Mouse (Mus musculus) stomach, embryonic 15.5 days (tissue): ENCODE data around the gene Ror1. TPM values are rescaled to one million over a fixed set of nuclear protein-coding genes. Genes with fewer than 3 reads are reported as not detected.
A peak's percentile ranks its signal among the peaks of the same experiment; 100 is the strongest.

ENCODE experiments used
- ATAC-seq: fragments of 200-750 bp; cut with Nextera tagmentation; 2 replicates; pipeline ENCODE4 v1.8.0; 2017; ENCODE audit warnings: low read depth, moderate number of reproducible peaks, moderate TSS enrichment; ENCODE audit not compliant: insufficient read depth, low FRiP score
- H3K27ac ChIP-seq: fragments of 300-500 bp; sonication (generic); 2 replicates; pipeline ENCODE4 v1.5.1; 2015; ENCODE audit warnings: mild to moderate bottlenecking, inconsistent platforms
- H3K27me3 ChIP-seq: fragments of 300-500 bp; sonication (generic); replicated peaks from 2 replicates; pipeline ENCODE4 v1.6.1; 2015; ENCODE audit warnings: inconsistent platforms
- H3K36me3 ChIP-seq: fragments of 300-500 bp; sonication (generic); 2 replicates; pipeline ENCODE4 v1.6.1; 2015; ENCODE audit warnings: inconsistent platforms
- H3K4me1 ChIP-seq: fragments of 300-500 bp; sonication (generic); 2 replicates; pipeline ENCODE4 v1.6.1; 2015; ENCODE audit warnings: inconsistent platforms
- H3K4me2 ChIP-seq: fragments of 300-500 bp; sonication (generic); 2 replicates; pipeline ENCODE4 v1.6.1; 2015; ENCODE audit warnings: mild to moderate bottlenecking, inconsistent platforms
- H3K4me3 ChIP-seq: fragments of 300-500 bp; sonication (generic); replicated peaks from 2 replicates; pipeline ENCODE4 v1.5.1; 2015; ENCODE audit warnings: inconsistent platforms
- H3K9ac ChIP-seq: fragments of 300-500 bp; sonication (generic); 2 replicates; pipeline ENCODE4 v1.6.1; 2015; ENCODE audit warnings: inconsistent platforms
- H3K9me3 ChIP-seq: fragments of 300-500 bp; sonication (generic); 2 replicates; pipeline ENCODE4 v1.6.1; 2016; ENCODE audit warnings: inconsistent platforms
- WGBS: fragments of 180-500 bp; shearing (Covaris S2); methylation state at CpG from one replicate; pipeline ENCODE4 v1.1.7; 2015; 5-methylcytosine and 5-hydroxymethylcytosine counted together
- polyA plus RNA-seq: library from polyadenylated mRNA; unstranded; fragments of >200 nt; fragmentation: Nextera tagmentation; extraction: Ambion mirVana; gene quantifications from 2 replicates; pipeline ENCODE4 v1.2.1, GENCODE M21; 2015

Ror1 gene
- polyA plus RNA-seq, 1 experiment from 2014 or later: 9.4 TPM

DNA sequence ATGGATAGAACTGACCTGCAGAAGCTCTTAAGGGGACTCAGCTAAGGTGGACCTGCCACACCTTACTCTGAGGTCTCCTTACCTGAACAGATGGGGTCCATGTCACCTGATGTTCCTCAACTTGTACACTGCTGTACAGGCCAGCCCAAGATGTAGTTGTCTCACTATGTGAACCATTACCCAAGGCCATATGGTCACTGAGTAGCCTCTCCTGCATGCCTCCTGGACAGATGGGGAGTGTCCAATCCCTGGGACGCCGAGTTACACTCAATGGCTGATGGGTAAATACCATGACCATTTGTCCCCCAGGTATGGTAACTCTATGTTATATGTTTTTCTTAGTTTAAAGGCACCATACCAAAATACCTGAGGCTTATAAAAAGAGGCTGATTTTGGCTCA, 29.9 kb upstream of the Ror1 start:
- Histone ChIP-seq H3K4me2 (no peak overlapping the region), H3K27ac (no peak overlapping the region), H3K9ac (no peak overlapping the region), H3K9me3 (no peaks in the 10 kb centered on the region), H3K4me3 (no peak overlapping the region), H3K4me1 (no peaks in the 10 kb centered on the region), H3K36me3 (no peaks in the 10 kb centered on the region), H3K27me3 (no peaks in the 10 kb centered on the region)
- no peak for ATAC-seq
- WGBS: 84% methylated on average over 2 of the region's 2 CpGs

DNA sequence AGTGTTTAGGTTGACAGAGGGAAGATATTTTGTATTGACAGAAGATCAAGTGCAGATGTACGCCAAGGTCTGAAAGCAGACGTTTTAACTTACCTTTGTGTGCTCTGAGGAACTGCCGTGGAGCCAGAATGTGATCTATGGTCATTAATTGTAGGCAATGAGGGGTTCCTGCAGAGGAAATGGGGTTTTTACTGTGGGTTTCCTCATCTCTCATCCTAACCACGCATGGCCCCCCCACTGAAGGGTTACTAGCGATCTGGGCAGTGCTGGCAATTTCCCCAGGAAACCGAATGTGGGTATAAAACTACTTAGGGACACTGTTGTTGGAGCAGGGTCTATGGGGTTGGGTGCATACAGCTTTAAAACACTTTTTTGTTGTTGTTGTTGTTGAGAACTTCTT, 25.5 kb upstream of the Ror1 start:
- 37% methylated on average over 6 of the region's 6 CpGs for WGBS
- Histone ChIP-seq H3K4me2 (no peak overlapping the region), H3K27me3 (no peaks in the 10 kb centered on the region), H3K9me3 (no peaks in the 10 kb centered on the region), H3K4me1 (no peaks in the 10 kb centered on the region), H3K4me3 (no peak overlapping the region), H3K9ac (no peak overlapping the region), H3K36me3 (no peaks in the 10 kb centered on the region), H3K27ac (no peak overlapping the region)
- ATAC-seq: no peak

DNA sequence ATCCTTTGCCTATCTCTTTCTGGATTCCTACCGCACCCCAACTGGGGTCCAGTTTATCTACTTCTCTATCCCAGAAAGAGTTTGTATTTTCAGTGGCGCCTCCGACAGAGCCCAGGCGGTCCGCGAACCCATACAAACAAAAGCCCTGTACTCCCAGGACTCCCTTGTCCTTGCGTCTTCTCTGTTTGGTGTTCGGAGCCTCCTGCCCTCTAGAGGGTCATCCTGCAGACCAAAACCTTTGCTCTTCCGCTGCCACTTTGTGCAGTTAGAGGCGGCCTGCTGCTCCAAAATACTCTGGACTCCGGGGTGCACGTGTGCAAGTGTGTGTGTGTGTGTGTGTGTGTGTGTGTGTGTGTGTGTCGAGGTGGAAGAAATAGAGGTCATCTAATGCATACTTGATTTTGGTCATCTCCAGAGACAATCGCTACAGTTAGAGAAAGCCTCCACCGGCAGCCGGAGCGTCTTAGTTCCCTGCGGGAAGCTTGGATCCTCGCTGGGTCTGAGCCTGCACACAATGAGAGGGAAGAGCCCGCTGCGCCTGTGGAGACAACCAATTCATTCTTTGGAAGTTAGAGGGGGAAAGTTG, 1.1 kb downstream of the Ror1 start:
- under 1% methylated on average over 21 of the region's 21 CpGs for WGBS
- ATAC-seq: no peak

DNA sequence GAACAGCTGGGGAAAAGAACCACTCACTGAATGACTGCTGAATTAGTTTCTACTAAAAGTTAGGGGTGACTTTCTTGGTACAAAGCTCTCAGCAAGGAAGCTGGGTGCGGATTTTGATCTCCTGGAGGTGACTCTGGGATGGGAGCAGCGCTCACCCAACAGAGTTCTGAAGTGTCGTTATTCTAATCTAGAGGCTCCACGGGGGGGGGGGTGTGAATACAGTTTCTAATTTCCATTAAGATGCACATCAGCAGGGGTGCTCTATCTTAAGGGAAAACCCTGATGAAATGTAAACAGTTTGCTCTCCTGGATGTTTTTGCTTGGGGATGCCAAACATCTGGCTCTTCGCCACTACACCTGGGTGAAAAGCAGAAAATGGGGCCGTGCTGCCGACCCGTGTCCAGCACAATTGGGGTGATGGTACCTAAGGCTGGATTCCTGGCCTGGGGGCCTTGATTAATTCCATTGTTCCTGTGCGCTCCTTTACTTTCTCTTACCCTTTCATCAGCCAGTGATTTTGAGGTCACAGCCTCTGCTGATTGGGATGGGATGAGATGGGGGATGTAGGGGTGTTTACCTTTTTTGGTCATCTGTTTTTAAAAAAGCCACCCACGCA, 1.9 kb downstream of the Ror1 start:
- Histone ChIP-seq H3K36me3 (no peaks in the 10 kb centered on the region), H3K27me3 (no peaks in the 10 kb centered on the region), H3K9me3 (no peaks in the 10 kb centered on the region), H3K4me3 (peak overlapping the region; percentile 65), H3K4me2 (peak overlapping the region; percentile 84), H3K27ac (no peak overlapping the region), H3K4me1 (0 out of 2 replicates have a peak, but pooled peaks cover 17% of the 10 kb centered on the region), H3K9ac (no peak overlapping the region)
- ATAC-seq: no peak
- 28% methylated on average over 10 of the region's 10 CpGs for WGBS

More for the DNA sequence above, 1.1 kb downstream of the Ror1 start:
- H3K4me2 ChIP-seq: peak overlapping the region; percentile 84
- H3K9ac ChIP-seq: peak overlapping the region; percentile 72
- H3K27ac ChIP-seq: peak overlapping the region; percentile 87
- H3K4me1 ChIP-seq: 0 out of 2 replicates have a peak, but pooled peaks cover 13% of the 10 kb centered on the region
- H3K9me3 ChIP-seq: no peaks in the 10 kb centered on the region
- no peaks in the 10 kb centered on the region for H3K36me3 ChIP-seq
- no peaks in the 10 kb centered on the region for H3K27me3 ChIP-seq
- H3K4me3 ChIP-seq: peak overlapping the region; percentile 65

DNA sequence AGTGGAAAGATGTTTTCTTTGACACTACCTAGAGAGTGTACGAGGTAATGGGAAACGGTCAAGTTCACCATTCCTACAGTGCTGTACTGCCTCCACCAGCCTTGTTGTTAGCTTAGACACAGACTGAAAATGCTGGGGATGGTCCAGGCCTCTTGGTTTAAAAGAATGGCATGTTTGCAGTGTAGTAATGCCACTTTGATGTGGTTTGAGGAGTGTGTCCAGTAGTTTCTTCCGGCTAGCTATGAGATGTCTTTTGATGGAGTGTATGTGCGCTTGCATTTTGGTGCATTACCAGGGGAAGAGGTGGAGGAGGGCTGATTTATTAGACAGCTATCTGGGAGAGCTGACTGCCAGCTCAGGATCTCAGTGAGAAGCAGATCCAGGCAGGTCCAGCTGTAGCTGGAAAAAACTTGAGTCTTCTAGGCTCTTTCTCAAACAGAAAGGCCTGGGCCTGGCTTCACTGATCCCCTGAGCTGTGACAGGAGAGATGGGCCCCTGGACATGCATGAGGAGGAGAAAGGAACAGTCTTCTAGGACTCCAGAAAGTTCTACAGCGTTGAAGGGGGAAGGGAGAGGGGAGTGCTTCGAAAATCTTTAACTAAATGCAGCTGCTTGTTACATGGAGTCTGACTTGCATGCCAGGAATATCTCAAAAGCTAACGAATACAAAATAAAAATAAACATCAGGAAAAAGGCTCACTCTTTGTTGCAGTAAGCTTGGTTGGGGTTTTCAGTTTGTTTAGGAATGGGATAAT, 5.7 kb downstream of the Ror1 start:
- no peak for ATAC-seq
- Histone ChIP-seq H3K4me2 (no peak overlapping the region), H3K4me1 (0 out of 2 replicates have a peak, but pooled peaks cover 17% of the 10 kb centered on the region), H3K9me3 (no peaks in the 10 kb centered on the region), H3K27ac (peak overlapping the region; percentile 36; the same call in 1 of the 2 replicates), H3K4me3 (no peak overlapping the region), H3K9ac (no peak overlapping the region), H3K36me3 (no peaks in the 10 kb centered on the region), H3K27me3 (no peaks in the 10 kb centered on the region)
- WGBS: 36% methylated on average over 7 of the region's 7 CpGs

DNA sequence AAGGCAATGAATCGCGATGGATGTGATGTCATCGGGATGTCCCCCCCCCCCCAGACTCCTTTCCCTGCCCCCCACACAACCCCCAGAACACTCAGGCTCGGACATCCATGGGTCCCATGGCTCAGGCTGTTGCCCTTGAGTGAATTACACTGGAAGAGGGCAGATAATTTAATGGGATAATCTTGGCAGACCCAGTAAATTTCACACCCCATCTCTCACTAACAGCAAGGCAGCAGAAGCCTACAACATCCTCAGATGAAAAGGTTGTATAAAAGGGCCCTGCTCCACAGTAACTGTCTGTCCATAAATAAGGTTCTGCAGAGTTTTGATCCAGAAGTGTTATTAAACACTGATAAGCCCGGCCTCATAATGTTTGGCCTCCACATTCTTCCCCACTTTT, 6.3 kb downstream of the Ror1 start:
- H3K9ac ChIP-seq: no peak overlapping the region
- H3K4me1 ChIP-seq: 0 out of 2 replicates have a peak, but pooled peaks cover 17% of the 10 kb centered on the region
- H3K4me2 ChIP-seq: no peak overlapping the region
- H3K36me3 ChIP-seq: no peaks in the 10 kb centered on the region
- H3K27me3 ChIP-seq: no peaks in the 10 kb centered on the region
- 0 out of 2 replicates have a peak overlapping the region, but pooled peaks have one; percentile 36 for H3K27ac ChIP-seq
- WGBS: 51% methylated on average over 5 of the region's 5 CpGs
- ATAC-seq: no peak
- no peaks in the 10 kb centered on the region for H3K9me3 ChIP-seq
- H3K4me3 ChIP-seq: no peak overlapping the region

DNA sequence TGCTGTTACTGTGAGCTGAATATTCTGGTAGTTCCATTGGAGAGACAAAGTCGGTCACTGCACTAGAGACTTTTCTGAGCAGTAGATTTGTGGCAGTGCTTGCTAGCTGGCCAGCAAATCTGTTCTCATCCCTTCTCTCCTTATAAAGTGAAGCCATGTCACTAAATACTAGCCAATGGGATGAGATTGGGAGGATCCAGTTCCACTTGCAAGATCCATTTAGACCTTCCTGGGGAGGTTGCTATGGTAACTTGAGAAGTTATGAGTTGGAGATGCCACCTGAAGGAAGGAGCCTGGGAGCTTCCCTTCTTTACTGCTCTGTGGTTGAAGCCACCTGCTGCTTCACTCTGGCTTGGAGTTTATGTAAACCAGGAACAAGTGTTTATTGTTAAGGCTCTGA, 8.7 kb downstream of the Ror1 start:
- Histone ChIP-seq H3K9ac (no peak overlapping the region), H3K27ac (no peak overlapping the region), H3K4me1 (0 out of 2 replicates have a peak, but pooled peaks cover 11% of the 10 kb centered on the region), H3K4me2 (no peak overlapping the region), H3K4me3 (no peak overlapping the region), H3K9me3 (no peaks in the 10 kb centered on the region), H3K27me3 (no peaks in the 10 kb centered on the region), H3K36me3 (no peaks in the 10 kb centered on the region)
- ATAC-seq: no peak
- 76% methylated on average over 1 of the region's 1 CpGs for WGBS

DNA sequence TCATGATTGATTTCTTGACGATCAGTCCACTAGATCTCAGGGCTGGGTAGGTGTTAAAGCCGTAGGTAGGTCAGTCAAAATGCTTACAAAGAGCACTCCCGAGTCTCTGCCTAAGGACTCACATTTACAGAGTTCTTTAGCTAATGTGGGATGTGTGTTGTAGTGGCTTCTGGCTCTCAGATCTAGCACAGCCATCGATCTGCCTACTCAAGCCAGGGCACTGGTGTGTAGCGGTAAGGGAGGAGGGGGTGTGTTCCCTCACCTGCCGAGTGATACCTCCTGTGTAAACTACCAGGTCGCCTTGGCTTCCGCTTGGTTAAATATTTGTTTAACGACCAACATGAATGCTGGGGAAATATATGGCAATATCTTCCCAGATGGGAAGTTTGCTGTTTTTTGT, 12.0 kb downstream of the Ror1 start:
- Histone ChIP-seq H3K4me1 (no peaks in the 10 kb centered on the region), H3K27ac (no peak overlapping the region), H3K27me3 (no peaks in the 10 kb centered on the region), H3K36me3 (no peaks in the 10 kb centered on the region), H3K9me3 (no peaks in the 10 kb centered on the region), H3K4me2 (no peak overlapping the region), H3K9ac (no peak overlapping the region), H3K4me3 (no peak overlapping the region)
- ATAC-seq: no peak
- 57% methylated on average over 9 of the region's 9 CpGs for WGBS

DNA sequence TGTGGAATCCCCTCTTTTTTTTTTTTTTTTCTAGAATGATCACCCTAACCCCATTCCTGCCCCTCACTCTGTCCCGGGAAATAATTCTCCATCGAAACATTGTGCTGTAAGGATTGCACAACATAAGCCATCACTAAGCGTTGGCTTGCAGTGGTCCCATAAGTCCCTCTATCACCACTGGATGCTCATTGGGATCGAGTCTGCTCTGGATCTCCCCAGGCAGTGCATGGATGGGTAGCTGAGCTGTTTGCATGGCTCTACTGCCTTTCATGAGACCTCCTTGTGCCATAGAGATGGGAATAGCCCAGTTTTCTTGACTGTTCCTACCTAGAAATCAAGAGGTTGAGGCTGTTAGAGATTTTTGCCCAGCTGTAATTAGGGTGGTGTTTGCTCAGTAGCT, 13.0 kb downstream of the Ror1 start:
- no peak overlapping the region for H3K27ac ChIP-seq
- no peak overlapping the region for H3K4me3 ChIP-seq
- H3K36me3 ChIP-seq: no peaks in the 10 kb centered on the region
- H3K9ac ChIP-seq: no peak overlapping the region
- no peaks in the 10 kb centered on the region for H3K9me3 ChIP-seq
- no peaks in the 10 kb centered on the region for H3K27me3 ChIP-seq
- ATAC-seq: no peak
- no peak overlapping the region for H3K4me2 ChIP-seq
- no peaks in the 10 kb centered on the region for H3K4me1 ChIP-seq
- 89% methylated on average over 4 of the region's 4 CpGs for WGBS

DNA sequence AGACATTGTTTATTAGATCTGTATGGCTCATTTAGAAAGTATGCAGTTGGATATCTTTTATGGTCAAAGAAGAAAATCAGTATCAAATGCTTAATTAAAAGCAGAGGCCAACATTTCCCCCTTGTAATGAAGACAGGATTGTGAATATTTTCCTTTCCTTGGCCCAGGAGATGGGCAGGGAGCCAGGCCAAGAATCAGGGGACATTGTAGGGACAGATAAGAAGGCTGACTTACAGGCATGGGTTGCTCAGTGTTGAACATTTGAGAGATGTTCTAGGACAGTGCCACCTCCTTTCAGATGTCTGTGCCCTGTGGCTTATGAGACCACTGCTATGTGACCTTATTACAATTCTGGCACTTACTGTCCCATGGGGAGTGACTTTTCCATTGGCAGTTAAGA, 18.6 kb downstream of the Ror1 start:
- Histone ChIP-seq H3K27me3 (no peaks in the 10 kb centered on the region), H3K36me3 (no peaks in the 10 kb centered on the region), H3K27ac (no peak overlapping the region), H3K9me3 (no peaks in the 10 kb centered on the region), H3K4me3 (no peak overlapping the region), H3K4me1 (no peaks in the 10 kb centered on the region), H3K4me2 (no peak overlapping the region), H3K9ac (no peak overlapping the region)
- no peak for ATAC-seq

DNA sequence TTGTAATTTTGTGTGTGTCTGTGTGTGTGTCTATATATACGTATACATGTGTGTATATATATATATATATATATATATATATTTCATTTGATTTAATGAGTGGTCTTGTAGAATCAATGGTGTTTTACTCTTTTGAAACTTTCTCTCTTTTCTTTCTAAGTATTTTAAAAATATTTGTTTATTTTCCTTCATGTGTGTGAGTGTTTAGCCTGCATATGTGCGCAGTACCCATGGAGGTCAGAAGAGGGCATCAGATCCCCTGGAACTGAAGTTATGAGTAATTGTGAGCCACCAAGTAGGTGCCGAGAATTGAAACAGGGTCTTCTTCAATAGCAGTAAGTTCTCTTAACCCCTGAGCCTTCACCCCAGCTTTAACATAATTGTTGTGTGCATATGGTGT, 20.8 kb downstream of the Ror1 start:
- ATAC-seq: no peak
- no peaks in the 10 kb centered on the region for H3K36me3 ChIP-seq
- H3K4me1 ChIP-seq: no peaks in the 10 kb centered on the region
- H3K27ac ChIP-seq: no peak overlapping the region
- H3K4me3 ChIP-seq: no peak overlapping the region
- WGBS: 87% methylated on average over 3 of the region's 3 CpGs
- H3K27me3 ChIP-seq: no peaks in the 10 kb centered on the region
- no peak overlapping the region for H3K9ac ChIP-seq
- H3K4me2 ChIP-seq: no peak overlapping the region
- H3K9me3 ChIP-seq: no peaks in the 10 kb centered on the region

DNA sequence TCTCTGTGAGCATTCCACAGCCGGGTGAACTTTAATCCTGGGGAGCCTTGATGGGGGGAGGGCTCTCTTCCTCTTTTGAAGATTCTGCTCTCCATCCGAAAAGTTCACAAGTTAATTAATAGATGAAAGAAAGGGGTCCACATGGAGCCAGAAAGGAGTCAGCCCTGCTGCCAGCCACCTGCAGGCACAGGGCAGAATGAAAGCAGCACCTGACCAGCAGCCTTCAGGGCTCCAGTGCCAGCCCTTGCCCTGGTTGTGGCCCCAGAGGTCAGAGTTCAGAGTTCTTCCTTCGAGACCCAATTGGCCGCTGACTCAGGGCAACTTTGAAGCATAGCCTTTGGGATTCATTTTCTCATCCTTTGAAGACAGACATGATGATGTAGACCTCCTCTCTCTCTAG, 23.1 kb downstream of the Ror1 start:
- Histone ChIP-seq H3K27ac (no peak overlapping the region), H3K27me3 (no peaks in the 10 kb centered on the region), H3K9me3 (no peaks in the 10 kb centered on the region), H3K4me3 (no peak overlapping the region), H3K36me3 (no peaks in the 10 kb centered on the region), H3K4me1 (no peaks in the 10 kb centered on the region), H3K4me2 (no peak overlapping the region), H3K9ac (no peak overlapping the region)
- WGBS: 49% methylated on average over 4 of the region's 4 CpGs
- ATAC-seq: no peak
